Mouse (Mus musculus) granulocyte monocyte progenitor cell, adult 5-6 weeks (primary cell): Measurements from ENCODE around the gene Stxbp2. TPM values are rescaled to one million over a fixed set of nuclear protein-coding genes. Genes with fewer than 3 reads are reported as not detected.
A peak's percentile ranks its signal among the peaks of the same experiment; 100 is the strongest.

ENCODE experiments used
- ATAC-seq: replicated peaks from 2 replicates; pipeline ENCODE4 v1.8.0; 2016; ENCODE audit warnings: mild to moderate bottlenecking, moderate TSS enrichment, inconsistent platforms; ENCODE audit not compliant: poor library complexity, severe bottlenecking
- total RNA-seq, 2 experiments: library from RNA; stranded (forward) in 1 of 2; stranded (reverse) in 1 of 2; fragments of 200-712, 200-1000 nt in 1 of 2; fragments of >200 nt in 1 of 2; fragmentation: Nextera tagmentation in 1 of 2; gene quantifications; 2 replicates each; pipeline ENCODE4 v1.2.3; 2014 to 2017

Gene Stxbp2
- total RNA-seq, 2 experiments from 2014 or later: 135 to 194 TPM

- ATAC-seq: no peak
Observed at GRCm38 (mm10) chr8:3678831-3679230, 48.1 kb downstream of the Stxbp2 start.

DNA sequence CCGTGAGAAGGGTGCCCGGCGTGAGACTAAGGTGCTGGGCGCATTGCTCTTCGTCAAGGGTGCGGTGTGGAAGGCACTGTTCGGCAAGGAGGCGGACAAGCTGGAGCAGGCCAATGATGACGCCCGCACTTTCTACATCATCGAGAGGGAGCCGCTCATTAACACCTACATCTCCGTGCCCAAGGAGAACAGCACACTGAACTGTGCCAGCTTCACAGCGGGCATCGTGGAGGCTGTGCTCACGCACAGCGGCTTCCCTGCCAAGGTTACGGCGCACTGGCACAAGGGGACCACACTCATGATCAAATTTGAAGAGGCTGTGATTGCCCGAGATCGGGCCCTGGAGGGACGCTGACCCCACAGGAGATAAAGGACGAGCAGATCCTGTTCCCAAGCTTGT lies 48.5 kb downstream of the Stxbp2 start:
- ATAC-seq: no peak

GRCm38 (mm10) chr8:3679656-3680055 lies 48.9 kb downstream of the Stxbp2 start:
- no peak for ATAC-seq

DNA sequence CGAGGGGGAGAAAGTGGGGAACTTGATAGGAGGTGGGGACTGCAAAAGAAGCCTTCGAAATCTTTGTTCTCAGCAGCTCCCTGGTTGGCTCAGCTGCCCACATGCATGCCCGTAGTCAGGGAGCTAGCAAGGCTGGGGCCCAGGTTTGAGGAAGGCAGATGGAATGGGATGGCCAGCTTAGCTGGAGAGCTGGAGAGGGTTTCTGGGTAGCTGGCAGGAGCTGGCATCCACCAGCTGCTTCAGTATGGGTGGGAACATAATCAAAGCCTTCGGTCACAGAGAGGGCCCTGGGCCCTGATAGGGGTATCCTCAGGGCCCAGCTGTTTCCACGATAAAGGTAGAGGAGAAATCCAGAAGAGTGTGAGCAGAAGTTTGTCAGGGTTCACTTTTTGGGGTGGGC lies 51.7 kb downstream of the Stxbp2 start:
- no peak for ATAC-seq

GRCm38 (mm10) chr8:3683408-3684176 lies 52.8 kb downstream of the Stxbp2 start:
- ATAC-seq: peak; percentile 27

DNA sequence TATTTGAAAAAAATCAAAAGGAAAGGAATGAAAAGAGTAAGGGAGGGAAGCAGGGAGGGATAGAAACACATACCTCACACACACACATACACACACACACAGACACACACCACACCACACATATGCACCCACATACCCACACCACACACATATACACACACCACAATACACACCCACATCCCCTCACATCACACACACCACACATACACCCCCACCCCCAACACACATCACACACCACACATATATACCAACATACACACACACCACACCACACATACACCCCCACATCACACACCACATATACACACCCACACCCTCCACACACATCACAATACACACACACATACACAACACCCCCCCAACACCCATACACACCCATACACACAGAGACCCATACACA lies 53.8 kb downstream of the Stxbp2 start:
- ATAC-seq: no peak

DNA sequence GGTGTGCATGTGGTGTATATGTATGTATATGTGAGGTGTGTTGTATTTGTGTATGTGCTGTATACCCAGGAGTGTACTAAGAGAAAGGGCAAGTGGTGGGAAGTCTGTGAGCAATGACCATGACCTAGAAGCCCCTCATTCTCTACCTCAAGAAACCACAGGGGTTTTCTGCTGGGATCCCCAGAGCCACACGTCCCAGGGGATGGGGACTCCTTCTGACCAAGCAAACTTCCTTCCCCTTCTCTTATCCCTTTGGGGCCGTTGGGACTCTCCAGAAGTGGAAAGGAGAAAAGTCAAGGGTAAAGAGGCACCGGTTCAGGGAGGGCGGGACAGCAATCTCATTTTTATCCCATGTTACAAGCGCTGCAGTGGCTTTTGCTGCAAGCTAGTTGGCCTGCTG lies 54.7 kb downstream of the Stxbp2 start:
- no peak for ATAC-seq

DNA sequence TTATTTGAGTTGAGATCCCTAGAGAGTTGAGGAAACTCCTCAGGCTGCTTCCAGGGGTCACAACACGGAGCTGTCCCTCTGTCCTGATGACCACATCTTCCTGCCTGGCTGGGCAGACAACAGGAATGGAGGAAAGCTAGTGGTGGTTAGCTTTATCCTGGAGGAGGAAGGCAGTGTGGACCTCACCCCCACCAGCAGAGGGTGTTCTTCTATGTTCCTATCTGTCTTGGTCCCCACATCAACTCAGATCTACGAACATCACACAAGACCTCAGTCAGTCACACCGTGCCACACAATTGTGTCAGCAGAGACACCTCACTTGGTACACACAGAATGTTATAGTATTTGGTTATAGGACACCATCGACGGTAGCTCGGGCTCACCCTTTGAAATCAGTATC lies 56.8 kb downstream of the Stxbp2 start:
- peak; percentile 38 for ATAC-seq

GRCm38 (mm10) chr8:3690774-3691173 lies 60.0 kb downstream of the Stxbp2 start:
- no peak for ATAC-seq

Other genes starting within 250 kb of the Stxbp2 start
- 29.1 and 36.5 TPM in 2 replicates for gene Arhgef18, start 237.9 kb upstream of the Stxbp2 start, total RNA-seq (2014; fragmentation: Nextera tagmentation)
- gene Arhgef18, start 237.9 kb upstream of the Stxbp2 start, total RNA-seq (2017): 24.7 and 25.2 TPM in 2 replicates
- gene Pex11g, start 163.3 kb upstream of the Stxbp2 start, total RNA-seq (2014; fragmentation: Nextera tagmentation): 2.3 and 2.8 TPM in 2 replicates
- gene Pex11g, start 163.3 kb upstream of the Stxbp2 start, total RNA-seq (2017): 1.6 and 3.4 TPM in 2 replicates
- gene Tex45, start 160.1 kb upstream of the Stxbp2 start, total RNA-seq (2014; fragmentation: Nextera tagmentation): not detected in 2 replicates
- gene Tex45, start 160.1 kb upstream of the Stxbp2 start, total RNA-seq (2017): not detected in 2 replicates
- 11.8 and 17.0 TPM in 2 replicates for gene Zfp358, start 137.8 kb upstream of the Stxbp2 start, total RNA-seq (2014; fragmentation: Nextera tagmentation)
- gene Zfp358, start 137.8 kb upstream of the Stxbp2 start, total RNA-seq (2017): 3.3 and 5.0 TPM in 2 replicates
- 26.7 and 55.5 TPM in 2 replicates for gene Mcoln1, start 130.5 kb upstream of the Stxbp2 start, total RNA-seq (2014; fragmentation: Nextera tagmentation)
- gene Mcoln1, start 130.5 kb upstream of the Stxbp2 start, total RNA-seq (2017): 21.8 and 41.5 TPM in 2 replicates
- 39.0 and 39.4 TPM in 2 replicates for gene Pnpla6, start 115.6 kb upstream of the Stxbp2 start, total RNA-seq (2014; fragmentation: Nextera tagmentation)
- 11.8 and 16.8 TPM in 2 replicates for gene Pnpla6, start 115.6 kb upstream of the Stxbp2 start, total RNA-seq (2017)
- not detected in 2 replicates for gene C330021F23Rik, start 63.0 kb upstream of the Stxbp2 start, total RNA-seq (2014; fragmentation: Nextera tagmentation)
- 0.43 TPM in 1 of 2 replicates, not detected in the other for gene C330021F23Rik, start 63.0 kb upstream of the Stxbp2 start, total RNA-seq (2017)
- gene Camsap3, start 43.7 kb upstream of the Stxbp2 start, total RNA-seq (2014; fragmentation: Nextera tagmentation): 0.19 and 0.82 TPM in 2 replicates
- gene Camsap3, start 43.7 kb upstream of the Stxbp2 start, total RNA-seq (2017): 0.13 TPM in 1 of 2 replicates, not detected in the other
- 33.1 and 35.2 TPM in 2 replicates for gene Xab2, start 9.6 kb upstream of the Stxbp2 start, total RNA-seq (2014; fragmentation: Nextera tagmentation)
- 44.9 and 51.3 TPM in 2 replicates for gene Xab2, start 9.6 kb upstream of the Stxbp2 start, total RNA-seq (2017)
- 118 and 132 TPM in 2 replicates for gene Pet100, start 9.4 kb upstream of the Stxbp2 start, total RNA-seq (2014; fragmentation: Nextera tagmentation)
- gene Pet100, start 9.4 kb upstream of the Stxbp2 start, total RNA-seq (2017): 141 and 273 TPM in 2 replicates
- gene Pcp2, start 5.4 kb upstream of the Stxbp2 start, total RNA-seq (2014; fragmentation: Nextera tagmentation): not detected in 2 replicates
- gene Pcp2, start 5.4 kb upstream of the Stxbp2 start, total RNA-seq (2017): not detected in 2 replicates
- 0.73 TPM in 1 of 2 replicates, not detected in the other for gene Retn, start 24.8 kb downstream of the Stxbp2 start, total RNA-seq (2014; fragmentation: Nextera tagmentation)
- gene Retn, start 24.8 kb downstream of the Stxbp2 start, total RNA-seq (2017): not detected in 2 replicates
- gene Mcemp1, start 34.8 kb downstream of the Stxbp2 start, total RNA-seq (2014; fragmentation: Nextera tagmentation): 14.1 and 33.6 TPM in 2 replicates
- 18.5 and 18.9 TPM in 2 replicates for gene Mcemp1, start 34.8 kb downstream of the Stxbp2 start, total RNA-seq (2017)
- 27.9 and 43.5 TPM in 2 replicates for gene Fcor, start 41.4 kb downstream of the Stxbp2 start, total RNA-seq (2014; fragmentation: Nextera tagmentation)
- 13.1 and 14.4 TPM in 2 replicates for gene Fcor, start 41.4 kb downstream of the Stxbp2 start, total RNA-seq (2017)
- 24.1 and 27.2 TPM in 2 replicates for gene Trappc5, start 45.3 kb downstream of the Stxbp2 start, total RNA-seq (2014; fragmentation: Nextera tagmentation)
- gene Trappc5, start 45.3 kb downstream of the Stxbp2 start, total RNA-seq (2017): 30.9 and 39.8 TPM in 2 replicates
- gene Fcer2a, start 63.2 kb downstream of the Stxbp2 start, total RNA-seq (2014; fragmentation: Nextera tagmentation): not detected in 2 replicates
- not detected in 2 replicates for gene Fcer2a, start 63.2 kb downstream of the Stxbp2 start, total RNA-seq (2017)
- not detected in 2 replicates for gene Clec4g, start 89.7 kb downstream of the Stxbp2 start, total RNA-seq (2014; fragmentation: Nextera tagmentation)
- gene Clec4g, start 89.7 kb downstream of the Stxbp2 start, total RNA-seq (2017): not detected in 2 replicates
- gene Cd209a, start 118.0 kb downstream of the Stxbp2 start, total RNA-seq (2014; fragmentation: Nextera tagmentation): 2.2 TPM in 1 of 2 replicates, not detected in the other
- 1.1 and 3.8 TPM in 2 replicates for gene Cd209a, start 118.0 kb downstream of the Stxbp2 start, total RNA-seq (2017)
- gene Cd209e, start 223.4 kb downstream of the Stxbp2 start, total RNA-seq (2014; fragmentation: Nextera tagmentation): not detected in 2 replicates
- gene Cd209e, start 223.4 kb downstream of the Stxbp2 start, total RNA-seq (2017): not detected in 2 replicates
- not detected in 2 replicates for gene Cd209d, start 247.6 kb downstream of the Stxbp2 start, total RNA-seq (2014; fragmentation: Nextera tagmentation)
- gene Cd209d, start 247.6 kb downstream of the Stxbp2 start, total RNA-seq (2017): not detected in 2 replicates